22 mouse cellular contexts compared by ENCODE assay signal in genomic region chr16:12772535-12772934, GRCm38 (mm10).
DNase-seq lines count a peak whose midpoint lies in the region; ATAC-seq and TF ChIP-seq lines count a peak whose summit lies in the region.
"Had no signal": no experiment of that assay in that cellular context is flagged by ENCODE, and none has a peak within 500 bp of the region (broad histone marks: within the 10 kb centered on the region; RNA-seq: fewer than 3 reads in every experiment).

No protein-coding gene starts in this region.

- H3K27ac ChIP-seq in heart, embryonic 13.5 days (replicated peaks) = no peak overlapping the region
- no peak overlapping the region for H3K27ac ChIP-seq in ES-E14 (ENCODE audit: insufficient read depth, low read depth, low read length, poor library complexity, severe bottlenecking)
- H3K27ac ChIP-seq in gastrocnemius, adult 2 months = no peak overlapping the region
- H3K27ac ChIP-seq: embryonic facial prominence, embryonic 10.5 days; forebrain, embryonic 13.5 days; hindbrain, embryonic 14.5 days; intestine, embryonic 15.5 days had no signal

- peak; percentile 8 for DNase-seq in embryo, embryonic 10 days (ENCODE audit: low spot score)
- DNase-seq in embryo, embryonic 10.5 days (ENCODE audit: low spot score) = no peak
- DNase-seq in heart, postnatal 25 days (ENCODE audit: low spot score) = no peak
- DNase-seq in ES-E14 (ENCODE audit: low read depth, low spot score) (no peak), ZHBTc4 (ENCODE audit: low read depth, low spot score) (peak; percentile 39)
- no peak for DNase-seq in urinary bladder, adult 2 months (ENCODE audit: low spot score)
- DNase-seq in gastrocnemius, adult 2 months = no peak
- DNase-seq: adrenal gland, adult 2 months; adrenal gland, postnatal 25 days; B cell, adult 2 months; cerebellum, adult 18-20 months; cerebellum, postnatal 10 days; gastrocnemius, postnatal 36 days; heart, adult 11 months; heart, postnatal 10 days; kidney, adult 18-20 months had no signal

- H3K9ac ChIP-seq in heart, embryonic 13.5 days = no peak overlapping the region
- no peak overlapping the region for H3K9ac ChIP-seq in ES-E14 (ENCODE audit: insufficient read depth, low read depth, low read length, poor library complexity, severe bottlenecking)
- H3K9ac ChIP-seq: forebrain, embryonic 13.5 days; hindbrain, embryonic 14.5 days; intestine, embryonic 15.5 days had no signal

- no peaks in the 10 kb centered on the region for H3K36me3 ChIP-seq in heart, embryonic 13.5 days
- no peaks in the 10 kb centered on the region; the same call in 1 of the 2 replicates for H3K36me3 ChIP-seq in ES-E14 (ENCODE audit: control insufficient read depth, insufficient read depth, low read length, poor library complexity, severe bottlenecking)
- H3K36me3 ChIP-seq: embryonic facial prominence, embryonic 10.5 days; intestine, embryonic 15.5 days had no signal

- intact Hi-C loops in heart, postnatal 25 days (cut with DNase I) = no loop called here
- intact Hi-C loops in gastrocnemius, adult 2 months (cut with DNase I) = no loop called here

- H3K9me3 ChIP-seq in heart, embryonic 13.5 days = 0 out of 2 replicates have a peak, but pooled peaks cover 2% of the 10 kb centered on the region
- H3K9me3 ChIP-seq in ES-E14 (ENCODE audit: control insufficient read depth, insufficient read depth, low read depth, low read length) = 0 out of 2 replicates have a peak, but pooled peaks cover 3% of the 10 kb centered on the region
- H3K9me3 ChIP-seq: embryonic facial prominence, embryonic 10.5 days; forebrain, embryonic 13.5 days; intestine, embryonic 15.5 days had no signal

- TF ChIP-seq CTCF in gastrocnemius, adult 2 months (IDR thresholded peaks at IDR 0.05) = no peak

- 0 out of 2 replicates have a peak, but pooled peaks cover 6% of the 10 kb centered on the region for H3K4me1 ChIP-seq in heart, embryonic 13.5 days
- H3K4me1 ChIP-seq in ES-E14 (ENCODE audit: control insufficient read depth in 2 of 2, insufficient read depth in 2 of 2, low read length in 2 of 2, poor library complexity in 1 of 2) = peaks cover 0 to 3% of the 10 kb centered on the region in 2 experiments; a peak in 3 of 4 replicates
- H3K4me1 ChIP-seq: embryonic facial prominence, embryonic 10.5 days; forebrain, embryonic 13.5 days; intestine, embryonic 15.5 days had no signal

- H3K4me2 ChIP-seq in heart, embryonic 13.5 days = no peak overlapping the region
- H3K4me2 ChIP-seq: forebrain, embryonic 13.5 days; hindbrain, embryonic 14.5 days; intestine, embryonic 15.5 days had no signal

- H3K4me3 ChIP-seq in heart, embryonic 13.5 days = no peak overlapping the region
- no peak overlapping the region for H3K4me3 ChIP-seq in ES-E14 (ENCODE audit: insufficient read depth in 1 of 2, low read depth in 1 of 2, low read length in 2 of 2, poor library complexity in 1 of 2, severe bottlenecking in 1 of 2)
- H3K4me3 ChIP-seq in gastrocnemius, adult 2 months = no peak overlapping the region
- H3K4me3 ChIP-seq: embryonic facial prominence, embryonic 10.5 days; forebrain, embryonic 13.5 days; intestine, embryonic 15.5 days had no signal

- in situ Hi-C loops in ES-E14 (cut with MboI; ENCODE audit: low sequenced_read_pairs in 2 of 2, unreplicated experiment in 2 of 2) = no loop called here

- WGBS in heart, embryonic 13.5 days = 75% methylated on average over 5 of the region's 5 CpGs

- no peaks in the 10 kb centered on the region for H3K27me3 ChIP-seq in heart, embryonic 13.5 days (replicated peaks)
- H3K27me3 ChIP-seq: forebrain, embryonic 13.5 days; intestine, embryonic 15.5 days had no signal

- ATAC-seq in heart, embryonic 13.5 days (ENCODE audit: extremely low read depth, insufficient number of reproducible peaks, low FRiP score, low TSS enrichment) = peak; percentile 37; the same call in 1 of the 2 replicates
- ATAC-seq: CD4-positive, CD25-positive, alpha-beta regulatory T cell, adult 4 months; forebrain, embryonic 13.5 days; intestine, embryonic 15.5 days had no signal

TF ChIP-seq in ES-E14, 5 proteins besides CTCF, POLR2A, EP300 and RAD21:
- TF ChIP-seq ZC3H11A (IDR thresholded peaks at IDR 0.05; ENCODE audit: borderline replicate concordance, low read depth, low read length) = no peak
- TF ChIP-seq MAFK (IDR thresholded peaks at IDR 0.05; ENCODE audit: insufficient read depth, low read depth, low read length) = peak; percentile 98

Comparison
In these comparisons a context has a peak if more than half of its experiments do, and no peak if none do; other contexts are left out.
1. DNase-seq: peak in embryo, embryonic 10 days (single experiment) and ZHBTc4 (single experiment); none in embryo, embryonic 10.5 days (single experiment), heart, postnatal 25 days (single experiment), ES-E14 (single experiment), urinary bladder, adult 2 months (single experiment) and gastrocnemius, adult 2 months (single experiment).